ENCODE assay signal across 17 mouse cellular contexts in genomic region chr1:34987650-34988221, GRCm38 (mm10).
DNase-seq lines count a peak whose midpoint lies in the region; ATAC-seq lines count a peak whose summit lies in the region.
"Had no signal": no experiment of that assay in that cellular context is flagged by ENCODE, and none has a peak within 500 bp of the region (broad histone marks: within the 10 kb centered on the region; RNA-seq: fewer than 3 reads in every experiment).

No protein-coding gene starts in this region.

- H3K27me3 ChIP-seq in forebrain, embryonic 15.5 days = no peaks in the 10 kb centered on the region
- H3K27me3 ChIP-seq in forebrain, embryonic 12.5 days = no peaks in the 10 kb centered on the region
- no peaks in the 10 kb centered on the region for H3K27me3 ChIP-seq in midbrain, embryonic 16.5 days (ENCODE audit: control insufficient read depth, insufficient read depth, low read depth, low read length)
- no peaks in the 10 kb centered on the region for H3K27me3 ChIP-seq in midbrain, embryonic 10.5 days (ENCODE audit: low read depth, poor library complexity, severe bottlenecking)
- H3K27me3 ChIP-seq in forebrain, embryonic 16.5 days (replicated peaks; ENCODE audit: control insufficient read depth, insufficient read depth, low read length) = no peaks in the 10 kb centered on the region; the same call in 1 of the 2 replicates
- H3K27me3 ChIP-seq in liver, embryonic 11.5 days (replicated peaks; ENCODE audit: control insufficient read depth, insufficient read depth, low read length) = no peaks in the 10 kb centered on the region
- H3K27me3 ChIP-seq: embryonic facial prominence, embryonic 12.5 days; hindbrain, embryonic 12.5 days; intestine, embryonic 15.5 days had no signal

- H3K4me3 ChIP-seq in forebrain, embryonic 15.5 days = no peak overlapping the region
- no peak overlapping the region for H3K4me3 ChIP-seq in forebrain, embryonic 12.5 days (replicated peaks)
- no peak overlapping the region for H3K4me3 ChIP-seq in midbrain, embryonic 16.5 days (ENCODE audit: low read depth, low read length)
- no peak overlapping the region for H3K4me3 ChIP-seq in midbrain, embryonic 10.5 days
- H3K4me3 ChIP-seq in forebrain, embryonic 16.5 days (replicated peaks; ENCODE audit: low read length) = no peak overlapping the region
- no peak overlapping the region for H3K4me3 ChIP-seq in liver, embryonic 11.5 days (ENCODE audit: low read depth, low read length)
- H3K4me3 ChIP-seq: embryonic facial prominence, embryonic 12.5 days; heart, embryonic 10.5 days; hindbrain, embryonic 12.5 days; intestine, embryonic 15.5 days had no signal

- H3K9ac ChIP-seq in forebrain, embryonic 15.5 days (replicated peaks) = no peak overlapping the region
- no peak overlapping the region for H3K9ac ChIP-seq in forebrain, embryonic 12.5 days
- no peak overlapping the region for H3K9ac ChIP-seq in midbrain, embryonic 16.5 days (ENCODE audit: low read depth, low read length)
- H3K9ac ChIP-seq in forebrain, embryonic 16.5 days (replicated peaks; ENCODE audit: low read depth, low read length) = no peak overlapping the region
- H3K9ac ChIP-seq in liver, embryonic 11.5 days (ENCODE audit: low read depth, low read length) = no peak overlapping the region
- H3K9ac ChIP-seq: embryonic facial prominence, embryonic 12.5 days; hindbrain, embryonic 12.5 days; intestine, embryonic 15.5 days had no signal

- no peak for DNase-seq in midbrain, embryonic 10.5 days (ENCODE audit: low spot score)
- no peak for DNase-seq in cerebellum, postnatal 25 days
- DNase-seq in liver, embryonic 11.5 days (ENCODE audit: low spot score) = no peak
- DNase-seq: adrenal gland, adult 2 months; adrenal gland, postnatal 25 days; cerebellum, adult 11 months; cerebellum, adult 8-10 months; heart, adult 18-20 months; heart, postnatal 4 days had no signal

- 18% methylated on average over 8 of the region's 8 CpGs for WGBS in forebrain, embryonic 15.5 days
- 51% methylated on average over 8 of the region's 8 CpGs for WGBS in forebrain, embryonic 12.5 days
- 54% methylated on average over 8 of the region's 8 CpGs for WGBS in midbrain, embryonic 16.5 days
- 86% methylated on average over 8 of the region's 8 CpGs for WGBS in midbrain, embryonic 10.5 days
- WGBS in forebrain, embryonic 16.5 days = 17% methylated on average over 8 of the region's 8 CpGs
- 77% methylated on average over 8 of the region's 8 CpGs for WGBS in liver, embryonic 11.5 days

- H3K9me3 ChIP-seq in forebrain, embryonic 15.5 days = no peaks in the 10 kb centered on the region
- no peaks in the 10 kb centered on the region for H3K9me3 ChIP-seq in forebrain, embryonic 12.5 days
- no peaks in the 10 kb centered on the region for H3K9me3 ChIP-seq in midbrain, embryonic 16.5 days (replicated peaks; ENCODE audit: control insufficient read depth, low read length, poor library complexity, severe bottlenecking)
- no peaks in the 10 kb centered on the region for H3K9me3 ChIP-seq in midbrain, embryonic 10.5 days (replicated peaks)
- no peaks in the 10 kb centered on the region for H3K9me3 ChIP-seq in forebrain, embryonic 16.5 days (ENCODE audit: control insufficient read depth, low read length)
- no peaks in the 10 kb centered on the region for H3K9me3 ChIP-seq in liver, embryonic 11.5 days (ENCODE audit: control insufficient read depth, low read length)
- H3K9me3 ChIP-seq: heart, embryonic 10.5 days; hindbrain, embryonic 12.5 days; intestine, embryonic 15.5 days had no signal

- peak; percentile 67; the same call in 1 of the 2 replicates for ATAC-seq in forebrain, embryonic 15.5 days (replicated peaks)
- no peak for ATAC-seq in forebrain, embryonic 12.5 days (ENCODE audit: low FRiP score)
- 0 out of 2 replicates have a peak, but pooled peaks have one; percentile 32 for ATAC-seq in midbrain, embryonic 16.5 days
- peak; percentile 70 for ATAC-seq in forebrain, embryonic 16.5 days
- no peak for ATAC-seq in liver, embryonic 11.5 days (replicated peaks; ENCODE audit: low FRiP score)
- ATAC-seq: intestine, embryonic 15.5 days had no signal

- no peaks in the 10 kb centered on the region for H3K36me3 ChIP-seq in forebrain, embryonic 15.5 days
- no peaks in the 10 kb centered on the region for H3K36me3 ChIP-seq in forebrain, embryonic 12.5 days (replicated peaks)
- H3K36me3 ChIP-seq in midbrain, embryonic 16.5 days (ENCODE audit: control insufficient read depth, insufficient read depth, low read length) = no peaks in the 10 kb centered on the region
- no peaks in the 10 kb centered on the region for H3K36me3 ChIP-seq in midbrain, embryonic 10.5 days
- no peaks in the 10 kb centered on the region for H3K36me3 ChIP-seq in forebrain, embryonic 16.5 days (ENCODE audit: control insufficient read depth, insufficient read depth)
- H3K36me3 ChIP-seq in liver, embryonic 11.5 days (ENCODE audit: control insufficient read depth, insufficient read depth, low read length) = no peaks in the 10 kb centered on the region
- H3K36me3 ChIP-seq: embryonic facial prominence, embryonic 12.5 days; heart, embryonic 10.5 days; hindbrain, embryonic 12.5 days; intestine, embryonic 15.5 days had no signal

- peaks cover 10% of the 10 kb centered on the region; the same call in 1 of the 2 replicates for H3K4me1 ChIP-seq in forebrain, embryonic 15.5 days
- H3K4me1 ChIP-seq in forebrain, embryonic 12.5 days = no peaks in the 10 kb centered on the region
- H3K4me1 ChIP-seq in midbrain, embryonic 16.5 days (ENCODE audit: control insufficient read depth, insufficient read depth, low read length) = peaks cover 4% of the 10 kb centered on the region
- H3K4me1 ChIP-seq in midbrain, embryonic 10.5 days = no peaks in the 10 kb centered on the region
- 0 out of 2 replicates have a peak, but pooled peaks cover 9% of the 10 kb centered on the region for H3K4me1 ChIP-seq in forebrain, embryonic 16.5 days (replicated peaks; ENCODE audit: control insufficient read depth, insufficient read depth, low read length)
- H3K4me1 ChIP-seq in liver, embryonic 11.5 days (replicated peaks; ENCODE audit: control insufficient read depth, insufficient read depth, low read length) = no peaks in the 10 kb centered on the region
- H3K4me1 ChIP-seq: embryonic facial prominence, embryonic 12.5 days; heart, embryonic 10.5 days; hindbrain, embryonic 12.5 days; intestine, embryonic 15.5 days had no signal

- no peak overlapping the region for H3K4me2 ChIP-seq in forebrain, embryonic 15.5 days (replicated peaks)
- H3K4me2 ChIP-seq in forebrain, embryonic 12.5 days = no peak overlapping the region
- no peak overlapping the region for H3K4me2 ChIP-seq in midbrain, embryonic 16.5 days (ENCODE audit: low read length)
- peak overlapping the region; percentile 3 for H3K4me2 ChIP-seq in forebrain, embryonic 16.5 days (ENCODE audit: low read length)
- H3K4me2 ChIP-seq in liver, embryonic 11.5 days = no peak overlapping the region
- H3K4me2 ChIP-seq: embryonic facial prominence, embryonic 12.5 days; hindbrain, embryonic 12.5 days; intestine, embryonic 15.5 days had no signal

- peak overlapping the region; percentile 24; the same call in 1 of the 2 replicates for H3K27ac ChIP-seq in forebrain, embryonic 15.5 days (replicated peaks)
- H3K27ac ChIP-seq in forebrain, embryonic 12.5 days = no peak overlapping the region
- H3K27ac ChIP-seq in midbrain, embryonic 16.5 days (ENCODE audit: low read length) = no peak overlapping the region
- H3K27ac ChIP-seq in midbrain, embryonic 10.5 days (replicated peaks) = no peak overlapping the region
- peak overlapping the region; percentile 23; the same call in 1 of the 2 replicates for H3K27ac ChIP-seq in forebrain, embryonic 16.5 days (ENCODE audit: low read length)
- H3K27ac ChIP-seq in liver, embryonic 11.5 days (ENCODE audit: low read depth, low read length) = no peak overlapping the region
- H3K27ac ChIP-seq: embryonic facial prominence, embryonic 12.5 days; heart, embryonic 10.5 days; hindbrain, embryonic 12.5 days; intestine, embryonic 15.5 days had no signal

Comparison
In these comparisons a context has a peak if more than half of its experiments do, and no peak if none do; other contexts are left out.
1. ATAC-seq: peak in forebrain, embryonic 15.5 days (single experiment), midbrain, embryonic 16.5 days (single experiment) and forebrain, embryonic 16.5 days (single experiment); none in forebrain, embryonic 12.5 days (single experiment) and liver, embryonic 11.5 days (single experiment).
2. H3K27ac ChIP-seq: peak in forebrain, embryonic 15.5 days (single experiment) and forebrain, embryonic 16.5 days (single experiment); none in forebrain, embryonic 12.5 days (single experiment), midbrain, embryonic 16.5 days (single experiment), midbrain, embryonic 10.5 days (single experiment) and liver, embryonic 11.5 days (single experiment).